In the genomic region with DNA sequence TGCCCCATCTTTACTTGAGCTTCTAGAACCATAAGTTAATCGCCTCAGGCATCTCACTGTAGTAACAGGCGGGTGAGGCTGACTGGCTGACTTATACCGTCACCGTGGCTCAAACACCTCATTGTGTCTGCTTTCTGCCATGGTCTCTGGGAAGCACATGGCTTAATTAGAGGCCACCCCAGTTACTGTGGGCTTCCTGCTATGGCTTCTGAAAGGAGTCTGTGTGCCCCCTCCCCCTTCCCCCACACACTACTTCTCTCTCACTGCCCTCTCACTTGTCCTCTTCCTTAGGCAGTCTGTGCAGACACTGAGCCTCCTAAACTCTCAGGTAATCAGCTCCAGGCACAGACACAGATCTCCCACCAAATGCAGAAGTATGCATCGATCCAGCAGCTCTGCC, we compare ENCODE assay signal across 11 mouse cellular contexts. TPM values are rescaled to one million over a fixed set of nuclear protein-coding genes. Genes with fewer than 3 reads are reported as not detected.
A peak's percentile ranks its signal among the peaks of the same experiment; 100 is the strongest.
DNase-seq lines count a peak whose midpoint lies in the region; ATAC-seq and TF ChIP-seq lines count a peak whose summit lies in the region.
"Had no signal": no experiment of that assay in that cellular context is flagged by ENCODE, and none has a peak within 500 bp of the region (broad histone marks: within the 10 kb centered on the region; RNA-seq: fewer than 3 reads in every experiment).

No protein-coding gene starts in this region.

- DNase-seq in lung, postnatal 36 days, result no peak
- peak; percentile 70 for DNase-seq in retina, embryonic 14.5 days (ENCODE audit: low spot score)
- no peak for DNase-seq in layer of hippocampus, postnatal 36 days
- no peak for DNase-seq in ovary, postnatal 36 days (ENCODE audit: low spot score)
- DNase-seq: cerebellum, postnatal 25 days; kidney, adult 8-10 months had no signal

- 28% methylated on average over 5 of the region's 5 CpGs for WGBS in lung, embryonic 15.5 days
- 34% methylated on average over 5 of the region's 5 CpGs for WGBS in hindbrain, embryonic 16.5 days

- no peak for ATAC-seq in lung, embryonic 15.5 days (ENCODE audit: borderline replicate concordance, extremely low read depth, low FRiP score, low TSS enrichment)
- 0 out of 2 replicates have a peak, but pooled peaks have one; percentile 22 for ATAC-seq in hindbrain, embryonic 16.5 days
- ATAC-seq in monocyte, adult 5-6 weeks (replicated peaks; ENCODE audit: insufficient number of reproducible peaks, low FRiP score, low TSS enrichment, poor library complexity, severe bottlenecking), result no peak
- ATAC-seq: activated CD4-positive, CD25-positive, alpha-beta regulatory T cell, adult 4 months had no signal

- no peak for TF ChIP-seq CTCF in embryonic fibroblast, embryonic 13.5 days (IDR thresholded peaks at IDR 0.05; ENCODE audit: borderline replicate concordance, insufficient read depth, low read length)

- no peak overlapping the region for H3K4me3 ChIP-seq in lung, embryonic 15.5 days
- H3K4me3 ChIP-seq in embryonic fibroblast, embryonic 13.5 days (ENCODE audit: insufficient read depth, low read length), result no peak overlapping the region
- no peak overlapping the region for H3K4me3 ChIP-seq in hindbrain, embryonic 16.5 days (ENCODE audit: low read length)

- no peaks in the 10 kb centered on the region for H3K36me3 ChIP-seq in lung, embryonic 15.5 days
- H3K36me3 ChIP-seq in hindbrain, embryonic 16.5 days (ENCODE audit: control insufficient read depth, insufficient read depth, low read length), result no peaks in the 10 kb centered on the region

- H3K9me3 ChIP-seq in lung, embryonic 15.5 days, result no peaks in the 10 kb centered on the region
- H3K9me3 ChIP-seq in hindbrain, embryonic 16.5 days (ENCODE audit: control insufficient read depth, low read length), result no peaks in the 10 kb centered on the region

- H3K4me2 ChIP-seq in lung, embryonic 15.5 days, result peak overlapping the region; percentile 35
- H3K4me2 ChIP-seq in hindbrain, embryonic 16.5 days (ENCODE audit: low read length), result no peak overlapping the region

- H3K27ac ChIP-seq in lung, embryonic 15.5 days, result peak overlapping the region; percentile 96
- H3K27ac ChIP-seq in embryonic fibroblast, embryonic 13.5 days (ENCODE audit: insufficient read depth, low read length), result peak overlapping the region; percentile 15; the same call in 1 of the 2 replicates
- H3K27ac ChIP-seq in hindbrain, embryonic 16.5 days (ENCODE audit: low read depth, low read length), result no peak overlapping the region

- no peaks in the 10 kb centered on the region for H3K27me3 ChIP-seq in lung, embryonic 15.5 days
- no peaks in the 10 kb centered on the region; the same call in 1 of the 2 replicates for H3K27me3 ChIP-seq in hindbrain, embryonic 16.5 days (replicated peaks; ENCODE audit: control insufficient read depth, insufficient read depth, low read length)

- H3K9ac ChIP-seq in lung, embryonic 15.5 days, result 0 out of 2 replicates have a peak overlapping the region, but pooled peaks have one; percentile 5
- no peak overlapping the region; the same call in 1 of the 2 replicates for H3K9ac ChIP-seq in hindbrain, embryonic 16.5 days (ENCODE audit: low read depth, low read length)

- peaks cover 79% of the 10 kb centered on the region for H3K4me1 ChIP-seq in lung, embryonic 15.5 days
- peaks cover 18% of the 10 kb centered on the region for H3K4me1 ChIP-seq in embryonic fibroblast, embryonic 13.5 days (ENCODE audit: control insufficient read depth, insufficient read depth, low read length)
- no peaks in the 10 kb centered on the region; the same call in none of the 2 replicates for H3K4me1 ChIP-seq in hindbrain, embryonic 16.5 days (ENCODE audit: control insufficient read depth, insufficient read depth, low read depth, low read length)

- TF ChIP-seq POLR2A in embryonic fibroblast, embryonic 13.5 days (IDR thresholded peaks at IDR 0.05; ENCODE audit: low read depth, low read length), result no peak

RNA-seq across cellular contexts. Expression of a gene that starts 19.5 kb away (rescaled TPM):
- 86.1 and 88.1 TPM in 2 replicates for polyA plus RNA-seq in lung, embryonic 15.5 days (2015; fragmentation: Nextera tagmentation; extraction: Ambion mirVana)
- polyA plus RNA-seq in embryonic fibroblast, embryonic 13.5 days (2011; ENCODE audit: insufficient read length, low read depth, missing spikeins), result 17.5 and 24.4 TPM in 2 replicates
- polyA plus RNA-seq in hindbrain, embryonic 16.5 days (2015; fragmentation: Nextera tagmentation; extraction: Ambion mirVana), result 12.4 and 13.5 TPM in 2 replicates
- total RNA-seq in layer of hippocampus, postnatal 36 days (2021), result under 1 TPM; 0.48 to 0.75 TPM
- total RNA-seq in monocyte, adult 5-6 weeks (2017), result 1.8 to 4.7 TPM (median 4.7 TPM) in 3 replicates
